Mouse (Mus musculus): ENCODE measurements around the gene Foxk1. TPM values are rescaled to one million over a fixed set of nuclear protein-coding genes. Genes with fewer than 3 reads are reported as not detected.

Gene Foxk1
- total and polyA plus RNA-seq, 2 experiments from 2014 or later: 1.8 to 9.5 TPM

- WGBS: 77% methylated on average over 4 of the region's 4 CpGs
- ATAC-seq (ENCODE audit: insufficient read depth, low read depth) (no peak), DNase-seq (ENCODE audit: low spot score) (no peak)
- Histone ChIP-seq H3K4me3 (ENCODE audit: low read depth, low read length) (no peak overlapping the region), H3K27ac (ENCODE audit: low read depth) (no peak overlapping the region), H3K36me3 (replicated peaks; ENCODE audit: control insufficient read depth, insufficient read depth, low read length) (no peaks in the 10 kb centered on the region), H3K9ac (replicated peaks; ENCODE audit: low read depth, low read length) (no peak overlapping the region), H3K4me2 (ENCODE audit: low read depth, low read length) (no peak overlapping the region), H3K9me3 (replicated peaks; ENCODE audit: control insufficient read depth, low read length) (no peaks in the 10 kb centered on the region), H3K27me3 (ENCODE audit: control insufficient read depth, insufficient read depth, low read length) (no peaks in the 10 kb centered on the region), H3K4me1 (ENCODE audit: control insufficient read depth, insufficient read depth) (peaks cover 13% of the 10 kb centered on the region; the same call in 1 of the 2 replicates)
- TF ChIP-seq CTCF (IDR thresholded peaks at IDR 0.05; ENCODE audit: low read depth) (no peak; the same call in 1 of the 2 replicates), EP300 (IDR thresholded peaks at IDR 0.05; ENCODE audit: low read depth) (no peak)
Measured at GRCm38 (mm10) chr5:142387716-142388115, 13.6 kb upstream of the Foxk1 start.

GRCm38 (mm10) chr5:142391691-142392090 lies 9.6 kb upstream of the Foxk1 start:
- H3K9ac ChIP-seq (replicated peaks; ENCODE audit: low read depth, low read length): no peak overlapping the region; the same call in 1 of the 2 replicates
- DNase-seq (ENCODE audit: low spot score) (no peak), ATAC-seq (ENCODE audit: insufficient read depth, low read depth) (no peak)
- TF ChIP-seq EP300 (IDR thresholded peaks at IDR 0.05; ENCODE audit: low read depth) (no peak), CTCF (IDR thresholded peaks at IDR 0.05; ENCODE audit: low read depth) (no peak)
- peaks cover 8% of the 10 kb centered on the region; the same call in 1 of the 2 replicates for H3K4me1 ChIP-seq (ENCODE audit: control insufficient read depth, insufficient read depth)
- H3K27ac ChIP-seq (ENCODE audit: low read depth): no peak overlapping the region
- H3K36me3 ChIP-seq (replicated peaks; ENCODE audit: control insufficient read depth, insufficient read depth, low read length): no peaks in the 10 kb centered on the region
- H3K9me3 ChIP-seq (replicated peaks; ENCODE audit: control insufficient read depth, low read length): no peaks in the 10 kb centered on the region
- no peaks in the 10 kb centered on the region for H3K27me3 ChIP-seq (ENCODE audit: control insufficient read depth, insufficient read depth, low read length)
- 54% methylated on average over 5 of the region's 5 CpGs for WGBS
- no peak overlapping the region for H3K4me3 ChIP-seq (ENCODE audit: low read depth, low read length)
- H3K4me2 ChIP-seq (ENCODE audit: low read depth, low read length): no peak overlapping the region

GRCm38 (mm10) chr5:142394602-142395252 lies 6.6 kb upstream of the Foxk1 start:
- H3K9me3 ChIP-seq (replicated peaks; ENCODE audit: control insufficient read depth, low read length): no peaks in the 10 kb centered on the region
- DNase-seq (ENCODE audit: low spot score) (no peak), ATAC-seq (ENCODE audit: insufficient read depth, low read depth) (no peak)
- no peak overlapping the region for H3K27ac ChIP-seq (ENCODE audit: low read depth)
- H3K4me1 ChIP-seq (ENCODE audit: control insufficient read depth, insufficient read depth): 0 out of 2 replicates have a peak, but pooled peaks cover 7% of the 10 kb centered on the region
- WGBS: 93% methylated on average over 6 of the region's 6 CpGs
- no peaks in the 10 kb centered on the region for H3K36me3 ChIP-seq (replicated peaks; ENCODE audit: control insufficient read depth, insufficient read depth, low read length)
- no peaks in the 10 kb centered on the region for H3K27me3 ChIP-seq (ENCODE audit: control insufficient read depth, insufficient read depth, low read length)
- peak; percentile 12; the same call in 1 of the 2 replicates for TF ChIP-seq CTCF (IDR thresholded peaks at IDR 0.05; ENCODE audit: low read depth)
- no peak for TF ChIP-seq EP300 (IDR thresholded peaks at IDR 0.05; ENCODE audit: low read depth)
- no peak overlapping the region for H3K4me2 ChIP-seq (ENCODE audit: low read depth, low read length)
- no peak overlapping the region for H3K4me3 ChIP-seq (ENCODE audit: low read depth, low read length)
- H3K9ac ChIP-seq (replicated peaks; ENCODE audit: low read depth, low read length): no peak overlapping the region

GRCm38 (mm10) chr5:142395909-142396308 lies 5.4 kb upstream of the Foxk1 start:
- DNase-seq (ENCODE audit: low spot score) (no peak), ATAC-seq (ENCODE audit: insufficient read depth, low read depth) (no peak)
- Histone ChIP-seq H3K9ac (replicated peaks; ENCODE audit: low read depth, low read length) (no peak overlapping the region), H3K36me3 (replicated peaks; ENCODE audit: control insufficient read depth, insufficient read depth, low read length) (no peaks in the 10 kb centered on the region), H3K4me2 (ENCODE audit: low read depth, low read length) (no peak overlapping the region), H3K4me1 (ENCODE audit: control insufficient read depth, insufficient read depth) (peaks cover 13% of the 10 kb centered on the region; the same call in 1 of the 2 replicates), H3K27ac (ENCODE audit: low read depth) (no peak overlapping the region), H3K27me3 (ENCODE audit: control insufficient read depth, insufficient read depth, low read length) (no peaks in the 10 kb centered on the region), H3K9me3 (replicated peaks; ENCODE audit: control insufficient read depth, low read length) (no peaks in the 10 kb centered on the region), H3K4me3 (ENCODE audit: low read depth, low read length) (no peak overlapping the region)
- no peak for TF ChIP-seq EP300 (IDR thresholded peaks at IDR 0.05; ENCODE audit: low read depth)
- WGBS: 66% methylated on average over 5 of the region's 5 CpGs

GRCm38 (mm10) chr5:142400181-142400883 lies 965 bp upstream of the Foxk1 start:
- peak overlapping the region; percentile 81 for H3K4me2 ChIP-seq (ENCODE audit: low read depth, low read length)
- H3K27ac ChIP-seq (ENCODE audit: low read depth): no peak overlapping the region
- peak overlapping the region; percentile 88 for H3K4me3 ChIP-seq (ENCODE audit: low read depth, low read length)
- H3K4me1 ChIP-seq (ENCODE audit: control insufficient read depth, insufficient read depth): peaks cover 41% of the 10 kb centered on the region
- H3K9ac ChIP-seq (replicated peaks; ENCODE audit: low read depth, low read length): peak overlapping the region; percentile 94; the same call in 1 of the 2 replicates
- no peaks in the 10 kb centered on the region for H3K9me3 ChIP-seq (replicated peaks; ENCODE audit: control insufficient read depth, low read length)
- H3K27me3 ChIP-seq (ENCODE audit: control insufficient read depth, insufficient read depth, low read length): no peaks in the 10 kb centered on the region
- TF ChIP-seq EP300 (IDR thresholded peaks at IDR 0.05; ENCODE audit: low read depth) (no peak), CTCF (IDR thresholded peaks at IDR 0.05; ENCODE audit: low read depth) (no peak)
- DNase-seq (ENCODE audit: low spot score) (no peak), ATAC-seq (ENCODE audit: insufficient read depth, low read depth) (no peak)
- 20% methylated on average over 17 of the region's 17 CpGs for WGBS
- H3K36me3 ChIP-seq (replicated peaks; ENCODE audit: control insufficient read depth, insufficient read depth, low read length): no peaks in the 10 kb centered on the region
